13 mouse cellular contexts compared by ENCODE assay signal in genomic region chr11:68387971-68388654, GRCm38 (mm10). TPM values are rescaled to one million over a fixed set of nuclear protein-coding genes. Genes with fewer than 3 reads are reported as not detected.
DNase-seq lines count a peak whose midpoint lies in the region; ATAC-seq lines count a peak whose summit lies in the region.
"Had no signal": no experiment of that assay in that cellular context is flagged by ENCODE, and none has a peak within 500 bp of the region (broad histone marks: within the 10 kb centered on the region; RNA-seq: fewer than 3 reads in every experiment).

No protein-coding gene starts in this region.

- 0 out of 2 replicates have a peak overlapping the region, but pooled peaks have one; percentile 1 for H3K4me3 ChIP-seq in forebrain, embryonic 12.5 days (replicated peaks)
- H3K4me3 ChIP-seq in forebrain, embryonic 14.5 days (ENCODE audit: low read depth, low read length): no peak overlapping the region
- peak overlapping the region; percentile 66; the same call in 1 of the 2 replicates for H3K4me3 ChIP-seq in heart, embryonic 15.5 days

- H3K36me3 ChIP-seq in forebrain, embryonic 12.5 days (replicated peaks): no peaks in the 10 kb centered on the region
- H3K36me3 ChIP-seq in forebrain, embryonic 14.5 days (ENCODE audit: control insufficient read depth, insufficient read depth, low read length): no peaks in the 10 kb centered on the region
- no peaks in the 10 kb centered on the region for H3K36me3 ChIP-seq in heart, embryonic 15.5 days

- H3K4me1 ChIP-seq in forebrain, embryonic 12.5 days: peaks cover 56% of the 10 kb centered on the region
- peaks cover 22% of the 10 kb centered on the region for H3K4me1 ChIP-seq in forebrain, embryonic 14.5 days (ENCODE audit: control insufficient read depth, insufficient read depth, low read length)
- H3K4me1 ChIP-seq in heart, embryonic 15.5 days (replicated peaks): peaks cover 53% of the 10 kb centered on the region

- no peaks in the 10 kb centered on the region for H3K9me3 ChIP-seq in forebrain, embryonic 12.5 days
- H3K9me3 ChIP-seq in forebrain, embryonic 14.5 days (replicated peaks; ENCODE audit: control insufficient read depth, low read length): no peaks in the 10 kb centered on the region
- H3K9me3 ChIP-seq in heart, embryonic 15.5 days (replicated peaks): no peaks in the 10 kb centered on the region

- ATAC-seq in forebrain, embryonic 12.5 days (ENCODE audit: low FRiP score): no peak
- ATAC-seq in forebrain, embryonic 14.5 days: no peak
- ATAC-seq in heart, embryonic 15.5 days (replicated peaks; ENCODE audit: insufficient number of reproducible peaks, insufficient read depth, low FRiP score, low read depth): no peak
- ATAC-seq: intestine, postnatal 0 days; midbrain, embryonic 16.5 days had no signal

- H3K27me3 ChIP-seq in forebrain, embryonic 12.5 days: peaks cover 96% of the 10 kb centered on the region
- peaks cover 70% of the 10 kb centered on the region for H3K27me3 ChIP-seq in forebrain, embryonic 14.5 days (replicated peaks; ENCODE audit: control insufficient read depth, insufficient read depth, low read length)
- peaks cover 81% of the 10 kb centered on the region for H3K27me3 ChIP-seq in heart, embryonic 15.5 days

- no peak overlapping the region for H3K4me2 ChIP-seq in forebrain, embryonic 12.5 days
- no peak overlapping the region for H3K4me2 ChIP-seq in forebrain, embryonic 14.5 days (ENCODE audit: low read length)
- H3K4me2 ChIP-seq in heart, embryonic 15.5 days: peak overlapping the region; percentile 96

- no peak overlapping the region for H3K27ac ChIP-seq in forebrain, embryonic 12.5 days
- no peak overlapping the region for H3K27ac ChIP-seq in forebrain, embryonic 14.5 days (ENCODE audit: low read depth, low read length)
- peak overlapping the region; percentile 90 for H3K27ac ChIP-seq in heart, embryonic 15.5 days
- H3K27ac ChIP-seq: liver, embryonic 14.5 days had no signal

- DNase-seq in forebrain, embryonic 14.5 days (ENCODE audit: low spot score): no peak
- DNase-seq in lung, postnatal 10 days: peak; percentile 11
- no peak for DNase-seq in lung, adult 18-20 months
- DNase-seq in kidney, postnatal 36 days: peak; percentile 66 to 82
- no peak for DNase-seq in right cerebral cortex, postnatal 36 days (ENCODE audit: low spot score in 2 of 2)
- no peak for DNase-seq in cerebellum, postnatal 4 days (ENCODE audit: low spot score in 2 of 2)
- DNase-seq: adrenal gland, postnatal 36 days; cerebellum, adult 18-20 months had no signal

- WGBS in forebrain, embryonic 12.5 days: 29% methylated on average over 11 of the region's 11 CpGs
- WGBS in forebrain, embryonic 14.5 days: 46% methylated on average over 11 of the region's 11 CpGs
- WGBS in heart, embryonic 15.5 days: 64% methylated on average over 11 of the region's 11 CpGs

- no peak overlapping the region for H3K9ac ChIP-seq in forebrain, embryonic 12.5 days
- no peak overlapping the region for H3K9ac ChIP-seq in forebrain, embryonic 14.5 days (ENCODE audit: low read length)
- H3K9ac ChIP-seq in heart, embryonic 15.5 days: no peak overlapping the region
- H3K9ac ChIP-seq: liver, embryonic 14.5 days had no signal

RNA-seq across cellular contexts. Expression of gene Ntn1, which starts 12.5 kb away (rescaled TPM):
- 14.2 and 18.1 TPM in 2 replicates for polyA plus RNA-seq in forebrain, embryonic 12.5 days (2016; fragmentation: Nextera tagmentation; extraction: Ambion mirVana)
- 3.5 TPM in 2 replicates for polyA plus RNA-seq in forebrain, embryonic 14.5 days (2014; fragmentation: Nextera tagmentation; extraction: Ambion mirVana)
- polyA plus RNA-seq in heart, embryonic 15.5 days (2015; fragmentation: Nextera tagmentation; extraction: Ambion mirVana): 18.3 and 21.6 TPM in 2 replicates

RNA-seq across cellular contexts. Expression of gene Pik3r5, which starts 43.8 kb away (rescaled TPM):
- 0.24 and 0.29 TPM in 2 replicates for polyA plus RNA-seq in forebrain, embryonic 12.5 days (2016; fragmentation: Nextera tagmentation; extraction: Ambion mirVana)
- polyA plus RNA-seq in forebrain, embryonic 14.5 days (2014; fragmentation: Nextera tagmentation; extraction: Ambion mirVana): 0.11 and 0.20 TPM in 2 replicates
- 0.68 and 1.5 TPM in 2 replicates for polyA plus RNA-seq in heart, embryonic 15.5 days (2015; fragmentation: Nextera tagmentation; extraction: Ambion mirVana)

Comparison
In these comparisons a context has a peak if more than half of its experiments do, and no peak if none do; other contexts are left out.
1. DNase-seq: peak in lung, postnatal 10 days (single experiment) and kidney, postnatal 36 days (2 of 2); none in forebrain, embryonic 14.5 days (single experiment), lung, adult 18-20 months (0 of 2), right cerebral cortex, postnatal 36 days (0 of 2) and cerebellum, postnatal 4 days (0 of 2).